Mouse (Mus musculus) hindbrain, embryonic 14.5 days (tissue): Measurements from ENCODE around the gene Apool. TPM values are rescaled to one million over a fixed set of nuclear protein-coding genes. Genes with fewer than 3 reads are reported as not detected.

Source experiments
- ATAC-seq: fragments of 200-750 bp; cut with Nextera tagmentation; 2 replicates; pipeline ENCODE4 v1.8.0; 2017; ENCODE audit warnings: moderate number of reproducible peaks, mild to moderate bottlenecking, moderate TSS enrichment, moderate library complexity; ENCODE audit not compliant: low FRiP score
- DNase-seq: peaks from one replicate; pipeline ENCODE4 v3.0.0-alpha.2; 2015; ENCODE audit warnings: low spot score
- H3K27ac ChIP-seq: fragments of 300-500 bp; sonication (generic); 2 replicates; pipeline ENCODE4 v1.5.1; 2014; ENCODE audit warnings: mild to moderate bottlenecking, moderate library complexity
- H3K27me3 ChIP-seq: fragments of 300-500 bp; sonication (generic); 2 replicates; pipeline ENCODE4 v1.6.1; 2014; ENCODE audit warnings: mild to moderate bottlenecking, low read length, mixed read lengths; ENCODE audit not compliant: control insufficient read depth, insufficient read depth
- H3K36me3 ChIP-seq: fragments of 300-500 bp; sonication (generic); replicated peaks from 2 replicates; pipeline ENCODE4 v1.6.1; 2014; ENCODE audit not compliant: control insufficient read depth, insufficient read depth
- H3K4me1 ChIP-seq: fragments of 300-500 bp; sonication (generic); replicated peaks from 2 replicates; pipeline ENCODE4 v1.6.1; 2014; ENCODE audit warnings: antibody characterized with exemption, low read length, mixed read lengths; ENCODE audit not compliant: control insufficient read depth, insufficient read depth
- H3K4me2 ChIP-seq: fragments of 300-500 bp; sonication (generic); replicated peaks from 2 replicates; pipeline ENCODE4 v1.6.1; 2014; ENCODE audit warnings: mild to moderate bottlenecking, moderate library complexity
- H3K4me3 ChIP-seq: fragments of 300-500 bp; sonication (generic); replicated peaks from 2 replicates; pipeline ENCODE4 v1.5.1; 2014; ENCODE audit warnings: mild to moderate bottlenecking, low read length
- H3K9ac ChIP-seq: fragments of 300-500 bp; sonication (generic); 2 replicates; pipeline ENCODE4 v1.6.1; 2014
- H3K9me3 ChIP-seq: fragments of 300-500 bp; sonication (generic); 2 replicates; pipeline ENCODE4 v1.6.1; 2016; ENCODE audit warnings: low read length; ENCODE audit not compliant: control insufficient read depth
- WGBS: fragments of 180-500 bp; shearing (Covaris S2); extraction: QIAGEN DNeasy Blood & Tissue Kit; methylation state at CpG from one replicate; pipeline ENCODE4 v1.1.7; 2014; 5-methylcytosine and 5-hydroxymethylcytosine counted together
- polyA plus RNA-seq: library from polyadenylated mRNA; unstranded; fragments of >200 nt; fragmentation: Nextera tagmentation; extraction: Ambion mirVana; gene quantifications from 2 replicates; pipeline ENCODE4 v1.2.1, GENCODE M21; 2014

The Apool gene
- 16.5 and 19.1 TPM in 2 replicates for polyA plus RNA-seq

DNA sequence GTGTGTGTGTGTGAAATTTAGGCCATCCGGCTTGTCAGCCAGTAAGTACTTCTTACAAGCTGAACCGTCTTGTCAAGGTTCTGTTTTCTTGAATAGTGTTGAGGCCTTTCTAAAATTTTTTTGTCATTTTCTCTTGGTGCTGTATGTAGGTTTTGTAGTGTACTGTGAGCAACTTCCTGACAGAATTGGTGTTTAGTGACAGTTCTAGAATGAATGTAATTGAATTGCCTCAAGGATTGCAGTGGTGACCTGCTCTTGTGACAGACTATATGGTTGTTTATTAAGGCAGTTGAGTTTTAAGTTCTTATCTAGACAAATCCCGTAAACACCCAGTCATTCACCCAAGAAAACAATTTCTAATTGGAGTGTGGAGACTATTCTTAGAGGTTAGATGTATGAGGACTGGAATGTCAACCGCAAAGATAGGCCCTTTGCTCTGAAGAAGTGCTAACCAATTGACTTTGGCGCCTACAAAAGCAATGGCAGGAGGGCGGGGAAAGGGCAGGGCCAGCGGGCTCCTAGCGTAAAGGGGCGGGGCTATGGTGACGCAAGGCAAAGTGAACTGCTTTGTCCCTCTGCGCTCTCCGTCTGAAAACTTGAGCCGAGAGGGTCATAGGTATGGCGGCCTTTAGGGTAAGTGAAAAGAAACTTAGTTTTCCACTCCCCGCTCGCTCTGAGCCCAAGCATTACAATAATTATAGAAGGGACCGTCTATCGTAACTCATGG, at the start of gene Apool:
Gene Apool, plus strand, starts transcription at position 531 of the 727 bp plus-strand sequence.
- Histone ChIP-seq H3K9ac (peak within 1 kb of the TSS; percentile 55), H3K36me3 (no peaks in the 10 kb centered on the region), H3K4me2 (peak within 1 kb of the TSS; percentile 50), H3K9me3 (no peaks in the 10 kb centered on the region), H3K4me1 (no peaks in the 10 kb centered on the region), H3K27ac (peak within 1 kb of the TSS; percentile 38; the same call in 1 of the 2 replicates), H3K4me3 (peak within 1 kb of the TSS; percentile 42), H3K27me3 (no peaks in the 10 kb centered on the region)
- 22% methylated on average over 18 of the region's 18 CpGs for WGBS
- peak; percentile 96 for ATAC-seq
- DNase-seq = peak; percentile 85

DNA sequence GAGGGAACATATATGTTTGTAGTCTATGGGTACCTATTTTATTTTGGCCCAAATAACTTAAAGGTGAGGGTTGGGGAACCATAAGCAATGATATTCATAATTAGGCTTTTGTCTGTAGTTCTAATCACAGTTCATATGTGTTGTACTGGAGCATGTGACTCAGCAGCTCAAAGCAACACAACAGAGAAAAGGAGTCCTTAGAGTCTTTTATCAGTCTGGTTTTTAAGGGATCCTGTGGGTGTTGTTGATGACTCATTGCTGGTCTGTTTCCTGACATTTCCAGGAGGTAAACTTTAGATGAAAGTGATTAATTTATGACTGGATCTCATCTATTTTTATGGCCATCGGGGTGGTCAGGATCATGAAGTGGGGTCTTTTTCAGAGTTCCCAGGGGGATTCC, 37.6 kb upstream of the Apool start:
- no peak overlapping the region for H3K4me2 ChIP-seq
- DNase-seq = no peak
- no peak overlapping the region for H3K4me3 ChIP-seq
- no peaks in the 10 kb centered on the region for H3K9me3 ChIP-seq
- 87% methylated on average over 1 of the region's 1 CpGs for WGBS
- no peak for ATAC-seq
- no peaks in the 10 kb centered on the region for H3K4me1 ChIP-seq
- no peak overlapping the region for H3K27ac ChIP-seq
- H3K9ac ChIP-seq = no peak overlapping the region
- H3K36me3 ChIP-seq = no peaks in the 10 kb centered on the region
- no peaks in the 10 kb centered on the region for H3K27me3 ChIP-seq

- peak; percentile 66 for ATAC-seq
- H3K36me3 ChIP-seq = no peaks in the 10 kb centered on the region
- no peaks in the 10 kb centered on the region for H3K27me3 ChIP-seq
- 8% methylated on average over 12 of the region's 12 CpGs for WGBS
- H3K9me3 ChIP-seq = no peaks in the 10 kb centered on the region
- H3K9ac ChIP-seq = peak overlapping the region; percentile 55
- H3K27ac ChIP-seq = peak overlapping the region; percentile 38; the same call in 1 of the 2 replicates
- H3K4me3 ChIP-seq = peak overlapping the region; percentile 42
- peak overlapping the region; percentile 50 for H3K4me2 ChIP-seq
- DNase-seq = no peak
- no peaks in the 10 kb centered on the region for H3K4me1 ChIP-seq
Measured at GRCm38 (mm10) chrX:112311531-112311887, 375 bp downstream of the Apool start.

- H3K36me3 ChIP-seq = no peaks in the 10 kb centered on the region
- 55% methylated on average over 1 of the region's 1 CpGs for WGBS
- no peaks in the 10 kb centered on the region for H3K27me3 ChIP-seq
- DNase-seq (no peak), ATAC-seq (no peak)
- H3K4me3 ChIP-seq = peak overlapping the region; percentile 42
- no peaks in the 10 kb centered on the region for H3K9me3 ChIP-seq
- H3K4me2 ChIP-seq = peak overlapping the region; percentile 50
- peak overlapping the region; percentile 55; the same call in 1 of the 2 replicates for H3K9ac ChIP-seq
- H3K4me1 ChIP-seq = no peaks in the 10 kb centered on the region
- H3K27ac ChIP-seq = no peak overlapping the region
Measured at GRCm38 (mm10) chrX:112312094-112312493, 960 bp downstream of the Apool start.

GRCm38 (mm10) chrX:112320273-112320672, 9.1 kb downstream of the Apool start:
- Histone ChIP-seq H3K9ac (no peak overlapping the region), H3K4me1 (no peaks in the 10 kb centered on the region), H3K36me3 (no peaks in the 10 kb centered on the region), H3K9me3 (no peaks in the 10 kb centered on the region), H3K4me2 (no peak overlapping the region), H3K27ac (no peak overlapping the region), H3K27me3 (no peaks in the 10 kb centered on the region), H3K4me3 (no peak overlapping the region)
- ATAC-seq (no peak), DNase-seq (no peak)

- 87% methylated on average over 3 of the region's 3 CpGs for WGBS
- Histone ChIP-seq H3K27ac (no peak overlapping the region), H3K9me3 (no peaks in the 10 kb centered on the region), H3K4me2 (no peak overlapping the region), H3K36me3 (no peaks in the 10 kb centered on the region), H3K4me3 (no peak overlapping the region), H3K9ac (no peak overlapping the region), H3K4me1 (no peaks in the 10 kb centered on the region), H3K27me3 (no peaks in the 10 kb centered on the region)
- ATAC-seq (no peak), DNase-seq (no peak)
Measured at GRCm38 (mm10) chrX:112339486-112339885, 28.4 kb downstream of the Apool start.

- no peak overlapping the region for H3K9ac ChIP-seq
- no peak overlapping the region for H3K4me2 ChIP-seq
- ATAC-seq (no peak), DNase-seq (peak; percentile 24)
- WGBS = 45% methylated on average over 4 of the region's 4 CpGs
- H3K27me3 ChIP-seq = no peaks in the 10 kb centered on the region
- H3K4me1 ChIP-seq = no peaks in the 10 kb centered on the region
- no peaks in the 10 kb centered on the region for H3K9me3 ChIP-seq
- H3K36me3 ChIP-seq = no peaks in the 10 kb centered on the region
- no peak overlapping the region for H3K4me3 ChIP-seq
- no peak overlapping the region for H3K27ac ChIP-seq
Measured at GRCm38 (mm10) chrX:112347467-112348394, 36.6 kb downstream of the Apool start.

DNA sequence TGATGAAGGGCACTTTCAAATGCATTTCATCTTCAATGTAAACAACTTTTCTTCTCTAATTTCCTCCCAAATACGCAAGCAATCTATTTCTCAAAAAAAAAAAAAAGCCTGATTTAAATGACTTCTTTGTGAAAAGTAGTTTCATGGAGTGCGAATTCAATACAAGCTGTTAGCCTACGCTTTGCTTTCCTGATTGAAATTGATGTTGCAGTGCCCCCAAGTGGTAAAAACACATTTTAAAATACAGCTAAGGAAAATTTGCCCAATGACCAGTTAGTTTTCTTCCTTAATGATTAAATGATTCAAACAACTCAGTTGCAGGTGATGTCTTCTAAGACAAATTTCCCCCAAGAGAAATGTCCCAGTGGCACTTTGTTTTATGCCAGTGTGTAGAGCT, 37.3 kb downstream of the Apool start:
- WGBS = 26% methylated on average over 3 of the region's 3 CpGs
- peak; percentile 79 for DNase-seq
- no peak for ATAC-seq
- no peak overlapping the region for H3K27ac ChIP-seq
- no peaks in the 10 kb centered on the region for H3K9me3 ChIP-seq
- no peak overlapping the region for H3K4me2 ChIP-seq
- H3K4me3 ChIP-seq = no peak overlapping the region
- H3K27me3 ChIP-seq = no peaks in the 10 kb centered on the region
- no peaks in the 10 kb centered on the region for H3K4me1 ChIP-seq
- H3K36me3 ChIP-seq = no peaks in the 10 kb centered on the region
- no peak overlapping the region for H3K9ac ChIP-seq

DNA sequence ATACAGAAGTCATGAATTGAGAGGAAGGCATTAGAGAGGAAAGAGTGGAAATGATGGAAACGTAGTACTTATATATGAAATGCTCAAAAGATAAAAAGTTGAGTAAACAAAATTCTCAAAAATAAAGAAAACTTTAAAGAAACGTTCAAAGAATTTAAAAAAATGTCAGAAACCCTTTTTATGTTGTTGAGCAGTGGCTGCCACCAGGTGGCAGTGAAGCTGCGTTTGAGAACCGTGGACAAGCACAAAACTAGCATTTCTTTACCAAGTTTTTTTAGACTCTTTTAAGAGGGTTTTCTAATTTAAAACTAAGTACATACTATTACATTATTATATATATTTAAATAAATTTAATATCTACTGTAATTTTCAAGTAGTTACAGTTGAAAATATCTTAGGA, 57.3 kb downstream of the Apool start:
- DNase-seq = peak; percentile 41
- ATAC-seq = no peak
- WGBS = 44% methylated on average over 4 of the region's 4 CpGs

More for the DNA sequence above, 57.3 kb downstream of the Apool start:
- peaks cover 7% of the 10 kb centered on the region for H3K9me3 ChIP-seq
- H3K4me3 ChIP-seq = no peak overlapping the region
- H3K36me3 ChIP-seq = no peaks in the 10 kb centered on the region
- H3K27ac ChIP-seq = no peak overlapping the region
- H3K9ac ChIP-seq = no peak overlapping the region
- no peak overlapping the region for H3K4me2 ChIP-seq
- H3K27me3 ChIP-seq = no peaks in the 10 kb centered on the region
- H3K4me1 ChIP-seq = no peaks in the 10 kb centered on the region
